Mouse (Mus musculus) midbrain, postnatal 0 days (tissue): Measurements from ENCODE around the gene Lax1. TPM values are rescaled to one million over a fixed set of nuclear protein-coding genes. Genes with fewer than 3 reads are reported as not detected.

Experiments used
- ATAC-seq: fragments of 200-750 bp; cut with Nextera tagmentation; 2 replicates; pipeline ENCODE4 v1.8.0; 2017; ENCODE audit warnings: moderate number of reproducible peaks, mild to moderate bottlenecking, moderate TSS enrichment, moderate library complexity; ENCODE audit not compliant: low FRiP score
- DNase-seq: peaks from one replicate; pipeline ENCODE4 v3.0.0-alpha.2; 2015; ENCODE audit warnings: low spot score
- H3K27ac ChIP-seq: fragments of 300-500 bp; sonication (generic); 2 replicates; pipeline ENCODE4 v1.5.1; 2014; ENCODE audit warnings: low read depth, mild to moderate bottlenecking, low read length, mixed read lengths
- H3K27me3 ChIP-seq: fragments of 300-500 bp; sonication (generic); 2 replicates; pipeline ENCODE4 v1.6.1; 2014; ENCODE audit warnings: low read length, control low read depth, mixed read lengths; ENCODE audit not compliant: insufficient read depth
- H3K36me3 ChIP-seq: fragments of 300-500 bp; sonication (generic); 2 replicates; pipeline ENCODE4 v1.6.1; 2014; ENCODE audit warnings: low read length, control low read depth, mixed read lengths; ENCODE audit not compliant: insufficient read depth
- H3K4me1 ChIP-seq: fragments of 300-500 bp; sonication (generic); 2 replicates; pipeline ENCODE4 v1.6.1; 2014; ENCODE audit warnings: mild to moderate bottlenecking, control low read depth, antibody characterized with exemption, low read length, mixed read lengths; ENCODE audit not compliant: insufficient read depth
- H3K4me2 ChIP-seq: fragments of 300-500 bp; sonication (generic); 2 replicates; pipeline ENCODE4 v1.6.1; 2014; ENCODE audit warnings: low read depth, mild to moderate bottlenecking, low read length, mixed read lengths; ENCODE audit not compliant: poor library complexity, severe bottlenecking
- H3K4me3 ChIP-seq: fragments of 300-500 bp; sonication (generic); 2 replicates; pipeline ENCODE4 v1.5.1; 2014; ENCODE audit warnings: low read depth, mild to moderate bottlenecking, low read length, moderate library complexity
- H3K9ac ChIP-seq: fragments of 300-500 bp; sonication (generic); replicated peaks from 2 replicates; pipeline ENCODE4 v1.6.1; 2014; ENCODE audit warnings: mild to moderate bottlenecking, low read length, moderate library complexity, mixed read lengths; ENCODE audit not compliant: poor library complexity, severe bottlenecking
- H3K9me3 ChIP-seq: fragments of 300-500 bp; sonication (generic); 2 replicates; pipeline ENCODE4 v1.6.1; 2016; ENCODE audit warnings: low read length, control low read depth
- CTCF ChIP-seq: IDR thresholded peaks from 2 replicates; pipeline ENCODE4 v1.5.1; 2016; ENCODE audit warnings: antibody characterized with exemption, mild to moderate bottlenecking
- WGBS: fragments of 180-500 bp; shearing (Covaris S2); extraction: QIAGEN DNeasy Blood & Tissue Kit; methylation state at CpG from one replicate; pipeline ENCODE4 v1.1.7; 2014; 5-methylcytosine and 5-hydroxymethylcytosine counted together
- polyA plus RNA-seq: library from polyadenylated mRNA; unstranded; fragments of >200 nt; fragmentation: Nextera tagmentation; extraction: Ambion mirVana; gene quantifications from 2 replicates; pipeline ENCODE4 v1.2.1, GENCODE M21; 2015
- total RNA-seq: library from RNA; depleted of rRNA; stranded (reverse); fragments of >200 nt; gene quantifications from 2 replicates; pipeline ENCODE4 v1.2.3, GENCODE M21; 2014

Lax1 gene
- total and polyA plus RNA-seq, 2 experiments from 2014 or later = not detected

- DNase-seq (no peak), ATAC-seq (no peak)
- Histone ChIP-seq H3K9ac (no peak overlapping the region), H3K27ac (no peak overlapping the region), H3K27me3 (no peaks in the 10 kb centered on the region), H3K4me2 (no peak overlapping the region), H3K36me3 (0 out of 2 replicates have a peak, but pooled peaks cover 10% of the 10 kb centered on the region), H3K4me1 (no peaks in the 10 kb centered on the region), H3K4me3 (no peak overlapping the region), H3K9me3 (no peaks in the 10 kb centered on the region)
- no peak for TF ChIP-seq CTCF
- 90% methylated on average over 8 of the region's 8 CpGs for WGBS
Observed at GRCm38 (mm10) chr1:133718786-133719185, 28.9 kb upstream of the Lax1 start.

DNA sequence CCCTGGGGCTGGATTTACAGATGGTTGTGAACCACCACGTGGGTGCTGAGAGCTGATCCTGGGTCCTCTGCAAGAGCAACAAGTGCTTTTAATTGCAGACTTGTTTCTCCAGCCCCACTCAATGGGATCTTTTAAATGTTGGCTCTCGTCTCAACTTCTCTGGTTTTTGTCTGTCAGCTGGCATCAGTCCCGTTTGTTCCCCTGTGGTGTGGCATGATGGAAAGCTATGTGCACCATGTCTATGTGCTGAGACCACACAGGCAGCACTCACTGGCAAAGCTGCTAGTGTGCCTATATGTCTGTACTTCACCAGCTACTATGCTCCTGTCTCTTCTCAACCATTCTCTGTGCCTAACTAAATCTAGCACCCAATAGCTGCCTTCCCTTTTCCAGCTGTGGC is 28.4 kb upstream of the Lax1 start:
- Histone ChIP-seq H3K27ac (no peak overlapping the region), H3K27me3 (no peaks in the 10 kb centered on the region), H3K9ac (no peak overlapping the region), H3K36me3 (0 out of 2 replicates have a peak, but pooled peaks cover 10% of the 10 kb centered on the region), H3K9me3 (no peaks in the 10 kb centered on the region), H3K4me3 (no peak overlapping the region), H3K4me1 (no peaks in the 10 kb centered on the region), H3K4me2 (no peak overlapping the region)
- DNase-seq = no peak
- WGBS = 69% methylated on average over 3 of the region's 3 CpGs
- no peak for TF ChIP-seq CTCF
- no peak for ATAC-seq

DNA sequence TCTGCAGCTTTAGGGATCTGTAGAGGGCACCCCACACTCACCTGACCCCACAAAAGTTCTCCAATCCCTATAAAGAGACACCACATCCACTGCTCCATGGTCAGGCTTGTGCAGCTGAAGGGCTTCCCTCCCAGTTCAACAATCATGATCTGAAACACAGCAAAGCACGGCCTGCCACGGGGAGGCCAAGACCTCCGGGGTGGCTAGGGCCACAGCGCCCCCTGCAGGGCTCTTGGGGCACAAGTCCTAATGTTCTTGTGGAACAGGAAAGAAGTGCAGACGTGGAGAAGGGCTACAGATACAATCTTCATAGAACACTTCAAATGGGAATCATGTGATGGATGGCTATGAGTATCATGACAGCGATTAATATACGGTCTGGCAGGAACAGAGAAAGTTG is 26.6 kb upstream of the Lax1 start:
- Histone ChIP-seq H3K4me2 (no peak overlapping the region), H3K9ac (no peak overlapping the region), H3K27me3 (no peaks in the 10 kb centered on the region), H3K27ac (no peak overlapping the region), H3K36me3 (0 out of 2 replicates have a peak, but pooled peaks cover 10% of the 10 kb centered on the region), H3K4me3 (no peak overlapping the region), H3K9me3 (no peaks in the 10 kb centered on the region), H3K4me1 (0 out of 2 replicates have a peak, but pooled peaks cover 3% of the 10 kb centered on the region)
- WGBS = 25% methylated on average over 7 of the region's 7 CpGs
- no peak for DNase-seq
- ATAC-seq = no peak
- TF ChIP-seq CTCF = peak; percentile 58

DNA sequence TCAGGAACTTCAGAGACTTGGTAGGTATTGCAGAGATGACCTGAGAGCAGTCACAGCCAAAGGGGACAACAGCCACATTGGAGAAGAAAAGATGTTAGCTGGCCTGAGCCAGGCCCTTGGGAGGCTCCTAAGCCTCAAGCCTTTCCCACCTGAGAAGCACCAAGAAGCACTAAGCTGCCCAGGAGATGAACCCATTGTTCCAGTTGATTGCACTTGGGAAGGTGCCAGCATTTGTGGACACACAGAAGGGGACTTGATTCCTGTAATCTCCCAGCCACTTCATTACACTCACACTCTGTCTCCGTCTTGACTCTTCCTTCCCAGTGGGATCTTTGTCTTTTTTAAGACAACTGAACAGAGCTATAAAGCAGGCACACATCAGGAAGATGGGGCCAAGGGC is 25.3 kb upstream of the Lax1 start:
- Histone ChIP-seq H3K4me3 (no peak overlapping the region), H3K4me2 (no peak overlapping the region), H3K36me3 (0 out of 2 replicates have a peak, but pooled peaks cover 10% of the 10 kb centered on the region), H3K27me3 (no peaks in the 10 kb centered on the region), H3K9me3 (no peaks in the 10 kb centered on the region), H3K27ac (no peak overlapping the region), H3K9ac (no peak overlapping the region), H3K4me1 (0 out of 2 replicates have a peak, but pooled peaks cover 3% of the 10 kb centered on the region)
- DNase-seq (peak; percentile 32), ATAC-seq (no peak)
- TF ChIP-seq CTCF = no peak
- 41% methylated on average over 1 of the region's 1 CpGs for WGBS

DNA sequence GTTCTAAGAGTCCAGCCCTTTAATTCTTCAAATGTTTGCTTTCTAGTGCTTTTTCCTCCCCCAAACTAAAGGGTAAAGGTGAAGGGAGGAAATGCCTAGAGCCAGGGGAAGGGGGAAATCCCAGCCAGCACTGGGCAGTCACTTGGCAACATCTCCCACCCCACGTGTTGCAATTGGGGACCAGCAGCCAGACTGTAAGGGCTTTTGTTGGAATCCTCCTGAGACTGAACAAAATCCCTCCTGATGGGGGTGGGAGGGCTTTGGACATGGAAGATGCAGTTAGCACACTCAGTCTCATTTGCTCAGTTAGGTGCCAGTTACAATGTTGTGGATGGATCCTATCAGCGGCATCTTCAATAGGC is 23.1 kb upstream of the Lax1 start:
- H3K4me3 ChIP-seq = no peak overlapping the region
- no peak overlapping the region for H3K27ac ChIP-seq
- no peaks in the 10 kb centered on the region for H3K9me3 ChIP-seq
- 0 out of 2 replicates have a peak, but pooled peaks cover 10% of the 10 kb centered on the region for H3K36me3 ChIP-seq
- no peaks in the 10 kb centered on the region for H3K27me3 ChIP-seq
- no peak overlapping the region for H3K9ac ChIP-seq
- ATAC-seq = no peak
- 29% methylated on average over 2 of the region's 2 CpGs for WGBS
- no peak for TF ChIP-seq CTCF
- 0 out of 2 replicates have a peak, but pooled peaks cover 3% of the 10 kb centered on the region for H3K4me1 ChIP-seq
- peak; percentile 54 for DNase-seq
- H3K4me2 ChIP-seq = no peak overlapping the region

DNA sequence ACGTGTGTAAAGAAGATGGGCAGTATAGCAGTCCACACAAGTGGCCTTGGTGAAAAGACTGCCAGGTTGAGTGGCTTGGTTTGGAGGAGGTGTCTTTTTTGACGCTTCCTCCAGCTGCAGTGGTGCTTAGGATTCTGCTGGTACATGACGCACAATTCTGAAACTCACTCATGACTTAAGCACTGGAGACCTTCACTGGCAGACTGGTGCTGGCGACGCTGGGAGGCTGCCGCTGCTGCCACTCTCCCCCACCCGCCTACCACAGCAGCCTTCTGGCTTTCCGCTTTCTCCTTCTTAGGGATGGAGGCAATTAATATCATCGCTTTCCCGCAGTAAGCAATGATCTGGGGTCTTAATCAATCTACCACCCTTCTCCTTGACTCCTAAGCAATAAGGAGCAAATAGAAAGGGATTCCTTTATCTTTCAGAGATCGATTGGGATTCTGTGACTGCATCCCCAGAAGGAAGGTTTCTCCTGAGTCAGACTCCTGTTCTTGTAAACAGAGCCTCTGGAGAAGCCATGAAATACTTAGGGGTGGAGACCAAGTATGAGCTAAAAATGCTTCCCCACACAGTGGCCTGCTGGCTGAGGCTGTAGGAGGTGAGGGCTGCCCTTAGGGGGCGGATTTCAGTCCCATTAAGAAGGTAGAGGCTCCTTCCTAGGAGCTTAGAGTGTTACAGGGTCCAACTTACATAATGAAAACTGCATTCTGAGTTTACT is 22.5 kb upstream of the Lax1 start:
- H3K4me2 ChIP-seq = no peak overlapping the region
- no peak overlapping the region for H3K9ac ChIP-seq
- H3K4me1 ChIP-seq = 0 out of 2 replicates have a peak, but pooled peaks cover 3% of the 10 kb centered on the region
- no peaks in the 10 kb centered on the region for H3K9me3 ChIP-seq
- H3K27me3 ChIP-seq = no peaks in the 10 kb centered on the region
- no peak for TF ChIP-seq CTCF
- DNase-seq (no peak), ATAC-seq (no peak)
- H3K4me3 ChIP-seq = no peak overlapping the region
- 67% methylated on average over 12 of the region's 12 CpGs for WGBS
- H3K36me3 ChIP-seq = 0 out of 2 replicates have a peak, but pooled peaks cover 10% of the 10 kb centered on the region
- H3K27ac ChIP-seq = no peak overlapping the region
